21 mouse cellular contexts compared by ENCODE assay signal in the genomic region with DNA sequence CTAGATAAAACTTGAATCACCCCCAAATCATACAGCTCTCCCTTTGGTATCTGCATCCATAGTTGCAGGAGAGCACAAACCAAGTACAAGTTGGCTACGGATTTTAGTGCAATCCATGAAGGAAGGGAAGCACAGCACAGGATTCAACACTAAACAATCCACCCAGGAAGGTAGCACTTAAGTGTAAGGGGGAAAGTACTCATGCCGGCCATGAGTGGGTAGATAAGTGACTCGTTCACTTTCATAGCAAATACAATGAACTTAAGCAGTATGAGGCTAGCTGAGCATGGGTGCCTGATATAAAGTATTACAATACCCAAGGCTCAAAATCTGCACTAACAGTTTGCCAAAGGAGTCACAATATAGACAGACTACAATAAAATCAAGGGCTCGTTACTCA.
A peak's percentile ranks its signal among the peaks of the same experiment; 100 is the strongest.
DNase-seq lines count a peak whose midpoint lies in the region; ATAC-seq and TF ChIP-seq lines count a peak whose summit lies in the region.
"Had no signal": no experiment of that assay in that cellular context is flagged by ENCODE, and none has a peak within 500 bp of the region (broad histone marks: within the 10 kb centered on the region; RNA-seq: fewer than 3 reads in every experiment).

No protein-coding gene starts in this region.

- H3K4me2 ChIP-seq in hindbrain, embryonic 12.5 days (replicated peaks), result no peak overlapping the region
- H3K4me2 ChIP-seq: embryonic facial prominence, embryonic 12.5 days; forebrain, embryonic 13.5 days; forebrain, embryonic 15.5 days had no signal

- H3K9ac ChIP-seq in hindbrain, embryonic 12.5 days, result no peak overlapping the region
- H3K9ac ChIP-seq: embryonic facial prominence, embryonic 12.5 days; forebrain, embryonic 13.5 days; forebrain, embryonic 15.5 days had no signal

- no peaks in the 10 kb centered on the region for H3K9me3 ChIP-seq in hindbrain, embryonic 12.5 days (replicated peaks)
- H3K9me3 ChIP-seq: embryonic facial prominence, embryonic 10.5 days; embryonic facial prominence, embryonic 12.5 days; forebrain, embryonic 13.5 days; forebrain, embryonic 15.5 days had no signal

- TF ChIP-seq CTCF in lung, adult 2 months (IDR thresholded peaks at IDR 0.05; ENCODE audit: insufficient read depth, low read length), result no peak

- H3K4me1 ChIP-seq in lung, adult 2 months (ENCODE audit: control insufficient read depth, insufficient read depth, low read length), result peaks cover 3% of the 10 kb centered on the region; the same call in 1 of the 2 replicates
- H3K4me1 ChIP-seq in hindbrain, embryonic 12.5 days, result peaks cover 3% of the 10 kb centered on the region; the same call in 1 of the 2 replicates
- H3K4me1 ChIP-seq: embryonic facial prominence, embryonic 12.5 days had no signal

- ATAC-seq in hindbrain, embryonic 12.5 days (ENCODE audit: low FRiP score), result no peak
- ATAC-seq: forebrain, embryonic 13.5 days; forebrain, embryonic 15.5 days had no signal

- H3K36me3 ChIP-seq in hindbrain, embryonic 12.5 days, result no peaks in the 10 kb centered on the region
- H3K36me3 ChIP-seq: embryonic facial prominence, embryonic 10.5 days; embryonic facial prominence, embryonic 12.5 days; forebrain, embryonic 15.5 days had no signal

- 71% methylated on average over 4 of the region's 4 CpGs for WGBS in lung, adult 2 months
- 87% methylated on average over 4 of the region's 4 CpGs for WGBS in hindbrain, embryonic 12.5 days

- no peak for TF ChIP-seq POLR2A in lung, adult 2 months (IDR thresholded peaks at IDR 0.05; ENCODE audit: borderline replicate concordance, extremely low read depth, low read depth, low read length)

- H3K27me3 ChIP-seq in hindbrain, embryonic 12.5 days, result no peaks in the 10 kb centered on the region
- H3K27me3 ChIP-seq: embryonic facial prominence, embryonic 12.5 days; forebrain, embryonic 13.5 days; forebrain, embryonic 15.5 days had no signal

- DNase-seq in lung, adult 18-20 months, result peak; percentile 40 to 44
- DNase-seq in lung, adult 2 months, result no peak
- peak; percentile 21 for DNase-seq in lung, postnatal 10 days
- peak; percentile 51 for DNase-seq in lung, postnatal 25 days (ENCODE audit: low spot score)
- peak; percentile 14 to 23 for DNase-seq in lung, postnatal 4 days
- DNase-seq in spleen, postnatal 10 days (ENCODE audit: low spot score in 2 of 2), result no peak
- no peak for DNase-seq in gastrocnemius, postnatal 25 days
- DNase-seq: adrenal gland, adult 2 months; adrenal gland, postnatal 10 days; adrenal gland, postnatal 25 days; B cell, adult 2 months; cerebellum, adult 11 months; cerebellum, adult 18-20 months; cerebellum, adult 8-10 months; cerebellum, adult 9-11 months; cerebellum, postnatal 25 days had no signal

- no peak overlapping the region for H3K4me3 ChIP-seq in lung, adult 2 months (replicated peaks; ENCODE audit: extremely low read depth, low read depth, low read length)
- H3K4me3 ChIP-seq in hindbrain, embryonic 12.5 days, result no peak overlapping the region
- H3K4me3 ChIP-seq: embryonic facial prominence, embryonic 10.5 days; embryonic facial prominence, embryonic 12.5 days; forebrain, embryonic 13.5 days; forebrain, embryonic 15.5 days had no signal

- H3K27ac ChIP-seq in hindbrain, embryonic 12.5 days, result no peak overlapping the region
- H3K27ac ChIP-seq: embryonic facial prominence, embryonic 10.5 days; embryonic facial prominence, embryonic 12.5 days; forebrain, embryonic 13.5 days; forebrain, embryonic 15.5 days had no signal

Comparison
In these comparisons a context has a peak if more than half of its experiments do, and no peak if none do; other contexts are left out.
1. DNase-seq: peak in lung, adult 18-20 months (2 of 2), lung, postnatal 10 days (single experiment), lung, postnatal 25 days (single experiment) and lung, postnatal 4 days (2 of 2); none in lung, adult 2 months (single experiment), spleen, postnatal 10 days (0 of 2) and gastrocnemius, postnatal 25 days (single experiment).